Mouse (Mus musculus) right cerebral cortex, adult 18-20 months (tissue): ENCODE results near the gene Olfr374.
A peak's percentile ranks its signal among the peaks of the same experiment; 100 is the strongest.
"Not testable (repeated sequence)": the region's sequence is repeated elsewhere in the genome, so short reads cannot be mapped to it uniquely, and the experiment has no call there.

Experiments used
- DNase-seq: peaks from one replicate; pipeline ENCODE4 v3.0.0; 2022; ENCODE audit warnings: mixed read lengths

Olfr374 gene

GRCm38 (mm10) chr8:72106740-72107139 lies at the start of gene Olfr374:
Olfr374 (plus strand) TSS chr8:72107040.
- no peak for DNase-seq

GRCm38 (mm10) chr8:72057643-72058042 lies 49.2 kb upstream of the Olfr374 start:
- not testable (repeated sequence) for DNase-seq

- not testable (repeated sequence) for DNase-seq
Observed at GRCm38 (mm10) chr8:72066819-72067399, 39.9 kb upstream of the Olfr374 start.

GRCm38 (mm10) chr8:72082877-72083276 lies 24.0 kb upstream of the Olfr374 start, which contains the start of gene Olfr373:
Olfr373 (plus strand) TSS chr8:72083177.
- DNase-seq: not testable (repeated sequence)

- DNase-seq: no peak
Observed at GRCm38 (mm10) chr8:72084744-72085143, 22.1 kb upstream of the Olfr374 start.

- not testable (repeated sequence) for DNase-seq
Observed at GRCm38 (mm10) chr8:72087611-72088010, 19.2 kb upstream of the Olfr374 start.

- not testable (repeated sequence) for DNase-seq
Observed at GRCm38 (mm10) chr8:72096721-72097120, 10.1 kb upstream of the Olfr374 start.

- not testable (repeated sequence) for DNase-seq
Observed at GRCm38 (mm10) chr8:72099377-72100103, 7.3 kb upstream of the Olfr374 start.

- DNase-seq: no peak
Observed at GRCm38 (mm10) chr8:72105165-72105564, 1.7 kb upstream of the Olfr374 start.

GRCm38 (mm10) chr8:72110876-72111275 lies 4.0 kb downstream of the Olfr374 start:
- DNase-seq: no peak

GRCm38 (mm10) chr8:72112486-72112885 lies 5.6 kb downstream of the Olfr374 start:
- no peak for DNase-seq

- no peak for DNase-seq
Observed at GRCm38 (mm10) chr8:72115202-72115601, 8.4 kb downstream of the Olfr374 start.

GRCm38 (mm10) chr8:72118616-72119015 lies 11.8 kb downstream of the Olfr374 start:
- DNase-seq: no peak

GRCm38 (mm10) chr8:72121486-72121885 lies 14.6 kb downstream of the Olfr374 start:
- not testable (repeated sequence) for DNase-seq

GRCm38 (mm10) chr8:72121997-72122396 lies 15.2 kb downstream of the Olfr374 start:
- no peak for DNase-seq

GRCm38 (mm10) chr8:72127834-72128233 lies 21.0 kb downstream of the Olfr374 start:
- DNase-seq: no peak

- DNase-seq: no peak
Observed at GRCm38 (mm10) chr8:72131251-72131650, 24.4 kb downstream of the Olfr374 start.

- DNase-seq: no peak
Observed at GRCm38 (mm10) chr8:72131901-72132300, 25.1 kb downstream of the Olfr374 start.

GRCm38 (mm10) chr8:72132417-72132816 lies 25.6 kb downstream of the Olfr374 start:
- DNase-seq: no peak

- no peak for DNase-seq
Observed at GRCm38 (mm10) chr8:72132891-72133290, 26.1 kb downstream of the Olfr374 start.

GRCm38 (mm10) chr8:72133507-72133906 lies 26.7 kb downstream of the Olfr374 start:
- no peak for DNase-seq

- peak; percentile 28 for DNase-seq
Observed at GRCm38 (mm10) chr8:72134756-72135445, 28.1 kb downstream of the Olfr374 start, which contains the start of gene Tpm4. Tpm4 (plus strand) TSS chr8:72134975.

- DNase-seq: no peak
Observed at GRCm38 (mm10) chr8:72135446-72136301, 28.8 kb downstream of the Olfr374 start.
